ENCODE assay signal across 11 mouse cellular contexts in genomic region chr5:23862291-23862690, GRCm38 (mm10). TPM values are rescaled to one million over a fixed set of nuclear protein-coding genes. Genes with fewer than 3 reads are reported as not detected.
A peak's percentile ranks its signal among the peaks of the same experiment; 100 is the strongest.
DNase-seq lines count a peak whose midpoint lies in the region; ATAC-seq and TF ChIP-seq lines count a peak whose summit lies in the region.
"Had no signal": no experiment of that assay in that cellular context is flagged by ENCODE, and none has a peak within 500 bp of the region (broad histone marks: within the 10 kb centered on the region; RNA-seq: fewer than 3 reads in every experiment).

No protein-coding gene starts in this region.

- H3K4me2 ChIP-seq in limb, embryonic 13.5 days (replicated peaks): no peak overlapping the region
- no peak overlapping the region for H3K4me2 ChIP-seq in heart, postnatal 0 days (ENCODE audit: low read depth, low read length)
- H3K4me2 ChIP-seq in lung, postnatal 0 days (replicated peaks; ENCODE audit: low read depth, low read length): no peak overlapping the region
- H3K4me2 ChIP-seq in midbrain, postnatal 0 days (ENCODE audit: low read depth, low read length, poor library complexity, severe bottlenecking): no peak overlapping the region
- H3K4me2 ChIP-seq: hindbrain, embryonic 15.5 days; neural tube, embryonic 12.5 days had no signal

- no peaks in the 10 kb centered on the region for H3K27me3 ChIP-seq in limb, embryonic 13.5 days
- no peaks in the 10 kb centered on the region for H3K27me3 ChIP-seq in limb, embryonic 10.5 days (ENCODE audit: low read depth, poor library complexity, severe bottlenecking)
- H3K27me3 ChIP-seq in heart, postnatal 0 days (ENCODE audit: control insufficient read depth, insufficient read depth, low read length): no peaks in the 10 kb centered on the region
- H3K27me3 ChIP-seq in lung, postnatal 0 days (replicated peaks; ENCODE audit: insufficient read depth, low read length): no peaks in the 10 kb centered on the region
- no peaks in the 10 kb centered on the region for H3K27me3 ChIP-seq in midbrain, postnatal 0 days (ENCODE audit: insufficient read depth, low read length)
- H3K27me3 ChIP-seq: hindbrain, embryonic 15.5 days; neural tube, embryonic 12.5 days had no signal

- no peak for DNase-seq in limb, embryonic 10.5 days (ENCODE audit: low spot score)
- DNase-seq in adrenal gland, postnatal 25 days: peak; percentile 65
- peak; percentile 42 for DNase-seq in heart, postnatal 0 days (ENCODE audit: low spot score)
- peak; percentile 79 for DNase-seq in lung, postnatal 0 days (ENCODE audit: low spot score)
- DNase-seq in midbrain, postnatal 0 days (ENCODE audit: low spot score): no peak
- no peak for DNase-seq in thymus, postnatal 0 days (ENCODE audit: low spot score)
- DNase-seq in left cerebral cortex, adult 8-10 months (ENCODE audit: low spot score in 2 of 2): no peak

- no peak for ATAC-seq in limb, embryonic 13.5 days (ENCODE audit: low FRiP score, low read depth)
- ATAC-seq in heart, postnatal 0 days (ENCODE audit: insufficient read depth, low read depth): no peak
- ATAC-seq in lung, postnatal 0 days: 0 out of 2 replicates have a peak, but pooled peaks have one; percentile 29
- no peak for ATAC-seq in midbrain, postnatal 0 days (ENCODE audit: low FRiP score)

- WGBS in limb, embryonic 13.5 days: 49% methylated on average over 5 of the region's 5 CpGs
- 85% methylated on average over 5 of the region's 5 CpGs for WGBS in limb, embryonic 10.5 days
- 43% methylated on average over 5 of the region's 5 CpGs for WGBS in heart, postnatal 0 days
- WGBS in lung, postnatal 0 days: 42% methylated on average over 5 of the region's 5 CpGs
- WGBS in midbrain, postnatal 0 days: 74% methylated on average over 5 of the region's 5 CpGs

- no peak for TF ChIP-seq EP300 in heart, postnatal 0 days (IDR thresholded peaks at IDR 0.05; ENCODE audit: low read depth)
- TF ChIP-seq EP300 in lung, postnatal 0 days (IDR thresholded peaks at IDR 0.05): no peak

- H3K4me1 ChIP-seq in limb, embryonic 13.5 days: peaks cover 22% of the 10 kb centered on the region
- no peaks in the 10 kb centered on the region for H3K4me1 ChIP-seq in limb, embryonic 10.5 days
- peaks cover 19% of the 10 kb centered on the region for H3K4me1 ChIP-seq in heart, postnatal 0 days (ENCODE audit: control insufficient read depth, insufficient read depth)
- H3K4me1 ChIP-seq in lung, postnatal 0 days (ENCODE audit: insufficient read depth, low read depth, low read length): peaks cover 4% of the 10 kb centered on the region; the same call in 1 of the 2 replicates
- H3K4me1 ChIP-seq in midbrain, postnatal 0 days (ENCODE audit: insufficient read depth, low read length): no peaks in the 10 kb centered on the region
- H3K4me1 ChIP-seq: hindbrain, embryonic 15.5 days; neural tube, embryonic 12.5 days had no signal

- H3K4me3 ChIP-seq in limb, embryonic 13.5 days: no peak overlapping the region
- H3K4me3 ChIP-seq in limb, embryonic 10.5 days: no peak overlapping the region
- no peak overlapping the region for H3K4me3 ChIP-seq in heart, postnatal 0 days (ENCODE audit: low read depth, low read length)
- H3K4me3 ChIP-seq in lung, postnatal 0 days (ENCODE audit: low read depth, low read length): no peak overlapping the region
- no peak overlapping the region for H3K4me3 ChIP-seq in midbrain, postnatal 0 days (ENCODE audit: low read depth, low read length)
- H3K4me3 ChIP-seq: hindbrain, embryonic 15.5 days; neural tube, embryonic 12.5 days had no signal

- H3K9me3 ChIP-seq in limb, embryonic 13.5 days: no peaks in the 10 kb centered on the region
- H3K9me3 ChIP-seq in limb, embryonic 10.5 days (replicated peaks): no peaks in the 10 kb centered on the region
- no peaks in the 10 kb centered on the region for H3K9me3 ChIP-seq in heart, postnatal 0 days (replicated peaks; ENCODE audit: control insufficient read depth, low read length)
- no peaks in the 10 kb centered on the region for H3K9me3 ChIP-seq in lung, postnatal 0 days (ENCODE audit: low read length)
- no peaks in the 10 kb centered on the region for H3K9me3 ChIP-seq in midbrain, postnatal 0 days (ENCODE audit: low read length)
- H3K9me3 ChIP-seq: hindbrain, embryonic 15.5 days; neural tube, embryonic 12.5 days had no signal

- peaks cover 36% of the 10 kb centered on the region for H3K36me3 ChIP-seq in limb, embryonic 13.5 days
- peaks cover 48% of the 10 kb centered on the region for H3K36me3 ChIP-seq in limb, embryonic 10.5 days
- H3K36me3 ChIP-seq in heart, postnatal 0 days (replicated peaks; ENCODE audit: control insufficient read depth, insufficient read depth, low read length): peaks cover under 1% of the 10 kb centered on the region; the same call in 1 of the 2 replicates
- no peaks in the 10 kb centered on the region for H3K36me3 ChIP-seq in lung, postnatal 0 days (ENCODE audit: insufficient read depth, low read length)
- H3K36me3 ChIP-seq in midbrain, postnatal 0 days (ENCODE audit: insufficient read depth, low read length): 0 out of 2 replicates have a peak, but pooled peaks cover 4% of the 10 kb centered on the region

- no peak overlapping the region for H3K9ac ChIP-seq in limb, embryonic 13.5 days
- H3K9ac ChIP-seq in heart, postnatal 0 days (replicated peaks; ENCODE audit: low read depth, low read length): no peak overlapping the region
- no peak overlapping the region for H3K9ac ChIP-seq in lung, postnatal 0 days (replicated peaks; ENCODE audit: low read depth)
- no peak overlapping the region for H3K9ac ChIP-seq in midbrain, postnatal 0 days (replicated peaks; ENCODE audit: low read length, poor library complexity, severe bottlenecking)
- H3K9ac ChIP-seq: hindbrain, embryonic 15.5 days; liver, embryonic 14.5 days; neural tube, embryonic 12.5 days had no signal

- 0 out of 2 replicates have a peak overlapping the region, but pooled peaks have one; percentile 35 for H3K27ac ChIP-seq in limb, embryonic 13.5 days
- no peak overlapping the region for H3K27ac ChIP-seq in limb, embryonic 10.5 days
- no peak overlapping the region for H3K27ac ChIP-seq in heart, postnatal 0 days (ENCODE audit: low read depth)
- no peak overlapping the region for H3K27ac ChIP-seq in lung, postnatal 0 days (ENCODE audit: low read length)
- H3K27ac ChIP-seq in midbrain, postnatal 0 days (ENCODE audit: low read depth, low read length): no peak overlapping the region
- H3K27ac ChIP-seq: hindbrain, embryonic 15.5 days; liver, embryonic 14.5 days; neural tube, embryonic 12.5 days had no signal

- no peak for TF ChIP-seq CTCF in heart, postnatal 0 days (IDR thresholded peaks at IDR 0.05; ENCODE audit: low read depth)
- TF ChIP-seq CTCF in lung, postnatal 0 days (IDR thresholded peaks at IDR 0.05): no peak
- TF ChIP-seq CTCF in midbrain, postnatal 0 days (IDR thresholded peaks at IDR 0.05): no peak

RNA-seq across cellular contexts. Expression of gene Tomm7, which starts 18.3 kb away (rescaled TPM):
- polyA plus RNA-seq in limb, embryonic 13.5 days (2015; fragmentation: Nextera tagmentation; extraction: Ambion mirVana): 107 and 108 TPM in 2 replicates
- 140 and 161 TPM in 2 replicates for polyA plus RNA-seq in limb, embryonic 10.5 days (2016; fragmentation: Nextera tagmentation; extraction: Ambion mirVana)
- total RNA-seq in adrenal gland, postnatal 25 days (2021): 99.7 and 118 TPM in 2 replicates
- total RNA-seq in heart, postnatal 0 days (2014; rRNA removed; ENCODE audit: low replicate concordance): 21.6 and 26.0 TPM in 2 replicates
- polyA plus RNA-seq in heart, postnatal 0 days (2015; fragmentation: Nextera tagmentation; extraction: Ambion mirVana): 137 and 141 TPM in 2 replicates
- polyA plus RNA-seq in lung, postnatal 0 days (2015; fragmentation: Nextera tagmentation; extraction: Ambion mirVana): 96.7 and 102 TPM in 2 replicates
- 15.6 and 22.8 TPM in 2 replicates for total RNA-seq in midbrain, postnatal 0 days (2014; rRNA removed)
- 75.9 and 78.4 TPM in 2 replicates for polyA plus RNA-seq in midbrain, postnatal 0 days (2015; fragmentation: Nextera tagmentation; extraction: Ambion mirVana)
- 193 and 208 TPM in 2 replicates for polyA plus RNA-seq in thymus, postnatal 0 days (2015; fragmentation: Nextera tagmentation; extraction: Ambion mirVana)
- total RNA-seq in left cerebral cortex, adult 8-10 months (2022): 10 to 100 TPM; 69.2 to 86.5 (median 78.1) TPM

Comparison
In these comparisons a context has a peak if more than half of its experiments do, and no peak if none do; other contexts are left out.
1. DNase-seq: peak in adrenal gland, postnatal 25 days (single experiment), heart, postnatal 0 days (single experiment) and lung, postnatal 0 days (single experiment); none in limb, embryonic 10.5 days (single experiment), midbrain, postnatal 0 days (single experiment), thymus, postnatal 0 days (single experiment) and left cerebral cortex, adult 8-10 months (0 of 2).